Mouse (Mus musculus) adrenal gland, postnatal 36 days (tissue): Measurements from ENCODE around the gene Myo3b. TPM values are rescaled to one million over a fixed set of nuclear protein-coding genes. Genes with fewer than 3 reads are reported as not detected.

ENCODE experiments used
- DNase-seq, 2 experiments: peaks; one replicate each; pipeline ENCODE4 v3.0.0; 2021; ENCODE audit warnings: mixed read lengths in 1 of 2
- total RNA-seq, 2 experiments: library from RNA; stranded (reverse); gene quantifications; 2 replicates each; pipeline ENCODE4 v1.2.3; 2021

The Myo3b gene
- total RNA-seq, 2 experiments from 2014 or later, result not detected

GRCm38 (mm10) chr2:70352435-70353165, 313.7 kb downstream of the Myo3b start:
- DNase-seq, result no peak

- no peak for DNase-seq
These were observed 315.1 kb downstream of the Myo3b start for GRCm38 (mm10) chr2:70354056-70354455.

DNA sequence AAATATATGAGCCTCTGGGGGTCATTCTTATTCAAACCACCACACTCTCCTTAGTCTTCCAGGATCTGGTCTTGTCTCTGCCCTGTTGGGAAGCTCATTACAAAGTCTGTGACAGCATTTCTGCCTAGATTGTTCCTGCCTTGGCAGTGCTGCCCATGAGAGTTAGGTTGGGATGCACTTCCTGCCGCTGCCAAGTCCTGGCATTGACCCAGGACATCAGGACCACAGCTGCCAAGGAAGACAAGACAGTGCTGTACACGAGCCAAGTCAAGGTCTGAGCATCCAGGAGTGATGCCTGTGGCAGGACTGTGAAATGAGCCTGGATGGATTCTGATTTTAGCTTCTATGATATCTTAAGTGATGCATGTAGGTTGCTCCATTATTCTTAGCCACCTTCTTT, 316.1 kb downstream of the Myo3b start:
- DNase-seq, result no peak

GRCm38 (mm10) chr2:70369421-70369820, 330.5 kb downstream of the Myo3b start:
- no peak for DNase-seq

GRCm38 (mm10) chr2:70379341-70379740, 340.4 kb downstream of the Myo3b start:
- DNase-seq, result no peak

DNA sequence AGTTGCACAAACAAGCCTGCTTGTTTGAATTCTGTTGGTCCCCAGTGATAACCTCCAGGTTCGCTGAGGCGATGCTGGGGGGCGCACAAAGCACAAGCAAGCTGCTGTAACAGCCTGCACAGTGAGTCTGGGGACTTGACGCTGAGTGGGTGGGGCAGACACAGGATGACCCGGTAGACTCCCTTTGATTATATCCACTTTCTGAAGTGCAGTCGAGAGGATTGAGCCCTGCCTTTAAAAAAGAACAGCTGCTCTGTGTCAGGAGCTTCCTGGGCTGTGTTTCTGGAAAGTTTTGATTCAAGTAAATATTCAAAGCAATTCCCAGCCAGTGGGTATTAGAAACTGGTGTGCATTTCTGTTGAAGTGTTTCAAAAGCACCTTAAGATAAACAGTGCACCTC, 341.0 kb downstream of the Myo3b start:
- no peak for DNase-seq

DNA sequence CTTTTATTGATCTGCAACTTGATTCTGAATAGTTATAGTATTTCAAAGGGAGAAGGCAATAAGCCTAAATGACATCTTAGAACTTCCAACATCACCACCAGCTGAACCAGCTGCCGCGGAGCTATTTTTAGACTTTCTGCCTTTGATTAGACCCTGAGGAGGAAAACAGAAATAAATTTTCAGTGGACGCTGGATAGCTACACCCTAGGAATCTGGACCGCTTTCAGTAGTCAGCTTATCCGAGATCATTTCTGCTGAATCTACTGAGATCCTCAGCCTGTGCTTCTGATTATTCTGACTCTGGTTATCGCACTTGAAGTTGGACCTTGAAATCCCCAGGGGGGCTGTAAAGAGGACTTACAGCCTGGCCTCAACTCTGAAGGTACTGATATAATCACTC, 349.7 kb downstream of the Myo3b start:
- DNase-seq, result no peak

GRCm38 (mm10) chr2:70389162-70389561, 350.2 kb downstream of the Myo3b start:
- DNase-seq, result no peak

- DNase-seq, result no peak
These were observed 358.9 kb downstream of the Myo3b start for GRCm38 (mm10) chr2:70397734-70398276.

GRCm38 (mm10) chr2:70399441-70400115, 360.7 kb downstream of the Myo3b start:
- no peak for DNase-seq

DNA sequence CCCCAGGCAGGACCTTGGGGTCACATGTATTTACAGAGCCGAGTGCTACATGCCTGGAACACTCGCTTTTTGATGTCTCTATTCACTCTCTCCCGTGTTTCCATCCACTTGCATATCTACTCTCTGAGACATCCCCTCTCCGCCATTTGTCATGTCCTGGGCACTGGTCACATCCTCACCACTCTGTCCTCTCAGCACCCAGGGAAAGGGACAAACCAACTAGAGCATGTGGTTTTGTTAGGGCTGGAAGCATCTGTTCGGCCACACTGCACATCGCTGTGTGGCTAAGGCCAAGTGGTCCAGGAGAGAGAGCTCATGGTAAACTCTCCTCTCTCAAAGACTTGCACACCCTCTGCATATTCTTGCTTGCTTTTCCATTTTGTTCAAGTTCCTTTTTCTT, 361.4 kb downstream of the Myo3b start:
- DNase-seq, result no peak

- DNase-seq, result no peak
These were observed 365.4 kb downstream of the Myo3b start for GRCm38 (mm10) chr2:70404301-70404700.

DNA sequence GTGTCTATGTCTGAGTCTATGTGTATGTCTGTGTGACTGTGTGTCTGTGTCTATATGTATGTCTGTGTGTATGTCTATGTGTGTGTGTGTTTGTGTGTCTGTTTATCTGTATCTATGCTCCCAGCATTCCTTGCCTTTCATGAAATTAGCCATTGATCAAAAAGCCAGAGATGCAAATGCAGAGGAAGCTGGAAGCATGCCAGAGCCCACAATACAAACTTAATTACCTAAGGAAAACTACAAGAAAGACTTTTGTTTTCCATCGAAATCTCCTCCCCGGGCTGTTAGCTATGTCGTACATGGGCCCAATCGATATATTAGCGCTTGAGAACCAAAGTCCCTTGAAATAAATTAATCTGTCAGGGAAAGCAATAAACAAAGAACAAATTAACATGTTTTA, 367.9 kb downstream of the Myo3b start:
- DNase-seq, result no peak

GRCm38 (mm10) chr2:70407729-70408128, 368.8 kb downstream of the Myo3b start:
- DNase-seq, result peak; percentile 19 to 46

GRCm38 (mm10) chr2:70410298-70410885, 371.5 kb downstream of the Myo3b start:
- DNase-seq, result no peak

DNA sequence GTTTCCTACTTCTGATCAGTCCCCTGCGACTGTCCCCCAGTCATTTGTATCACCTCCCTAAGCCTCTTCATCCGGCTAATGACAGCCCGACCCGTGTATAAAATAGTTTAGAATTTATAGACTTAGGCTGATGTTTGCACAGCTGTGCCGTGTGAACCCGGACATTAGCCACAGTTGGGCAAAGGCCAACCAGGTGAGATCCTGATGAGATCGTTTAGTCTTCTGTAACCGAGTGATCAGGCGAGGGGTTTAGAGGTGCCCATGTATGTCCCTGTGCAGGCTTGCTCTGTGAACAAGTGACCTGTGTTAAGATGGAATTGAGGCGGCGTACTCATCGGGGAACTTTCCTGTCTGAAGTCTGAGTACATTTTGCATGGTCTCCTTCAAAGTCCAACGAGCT, 373.4 kb downstream of the Myo3b start:
- no peak for DNase-seq

- DNase-seq, result no peak
These were observed 375.5 kb downstream of the Myo3b start for GRCm38 (mm10) chr2:70414386-70414785.

DNA sequence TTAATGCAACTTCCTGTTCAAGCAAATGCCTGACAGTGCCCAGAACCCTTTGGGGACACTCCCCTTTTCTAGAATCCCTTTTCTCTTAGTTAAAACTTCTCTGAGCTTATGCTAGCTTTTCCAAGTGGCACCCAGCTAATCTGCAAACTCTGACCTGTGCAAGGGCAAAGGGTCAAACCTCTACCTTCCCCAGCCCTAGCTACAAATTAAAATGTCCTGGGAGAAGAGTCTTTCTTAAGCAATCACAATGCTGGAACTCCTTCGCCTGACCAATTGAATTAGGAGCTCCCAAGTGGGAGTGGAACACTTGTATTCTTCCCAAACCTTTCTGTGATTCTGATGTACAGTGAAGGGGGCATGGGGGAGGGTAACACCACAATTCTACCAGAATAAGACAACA, 376.6 kb downstream of the Myo3b start:
- DNase-seq, result no peak

DNA sequence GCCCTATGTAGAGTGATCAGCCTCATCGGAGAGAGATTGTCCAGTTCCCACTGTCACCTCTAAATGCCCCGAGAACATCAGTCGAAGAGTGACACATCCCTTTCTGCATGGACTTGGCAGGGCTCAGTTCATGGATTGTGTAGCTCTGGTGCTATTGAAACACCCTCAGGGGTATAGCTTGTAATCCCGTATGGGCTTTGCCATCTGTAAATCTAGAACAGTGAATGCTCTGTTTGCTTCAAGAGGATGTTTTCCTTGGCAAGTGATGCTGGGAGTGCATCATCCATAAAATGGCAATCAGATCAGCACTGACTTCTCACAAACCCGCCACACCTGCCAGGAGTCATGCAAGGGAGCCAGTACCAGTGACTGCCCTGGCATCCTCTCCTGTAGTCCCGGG, 380.4 kb downstream of the Myo3b start:
- DNase-seq, result no peak

DNA sequence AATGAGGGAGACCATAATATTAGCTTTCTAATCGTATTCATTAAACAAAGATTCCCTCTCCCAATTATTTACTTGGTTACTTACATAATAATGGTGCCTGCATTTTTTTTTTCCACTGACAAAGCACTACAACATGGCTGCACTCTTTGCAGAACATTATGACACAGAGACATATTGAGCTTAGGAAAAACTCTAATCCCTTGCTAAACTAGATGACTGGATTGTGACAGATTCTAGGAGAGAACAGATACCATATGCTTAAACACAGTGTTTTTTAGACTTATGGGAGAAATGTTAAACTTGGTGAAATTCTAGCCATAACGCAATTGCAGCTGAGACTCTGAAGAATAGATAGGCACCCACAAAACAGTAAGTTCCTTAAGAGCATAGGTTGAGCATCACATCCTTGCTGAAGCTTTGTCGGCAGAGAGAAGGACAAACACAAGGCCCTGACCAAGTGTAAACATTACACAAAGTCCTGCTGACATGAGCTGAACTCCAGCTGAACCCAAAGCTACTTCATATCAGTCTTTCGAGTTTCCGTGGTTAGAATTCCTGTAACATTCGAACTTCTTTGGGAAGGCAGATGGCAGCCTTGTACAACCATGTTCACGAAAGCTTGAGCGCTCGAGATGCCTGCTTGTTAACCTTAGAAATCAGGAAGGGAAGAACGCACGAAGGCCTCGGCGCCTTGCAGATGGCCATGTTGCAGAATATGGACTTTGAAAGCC, 382.4 kb downstream of the Myo3b start:
- no peak for DNase-seq

DNA sequence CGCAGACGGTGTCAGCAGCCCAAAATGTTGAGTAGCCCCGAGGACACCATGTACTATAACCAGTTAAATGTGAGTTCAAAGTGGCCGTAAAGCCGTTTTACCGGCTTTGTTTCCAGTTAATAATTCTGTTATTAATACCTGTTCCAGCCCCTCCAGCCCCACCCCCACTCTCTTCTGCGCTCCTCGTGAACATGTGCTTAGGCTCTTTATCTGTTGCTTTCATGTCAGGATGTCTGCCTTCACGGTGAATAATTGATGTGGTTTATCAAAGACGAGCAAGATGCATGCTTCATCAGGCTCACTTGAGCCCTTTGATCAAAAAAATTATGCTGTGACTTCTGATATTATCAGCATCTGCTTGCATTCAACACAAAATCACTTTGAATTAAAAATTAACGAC, 386.7 kb downstream of the Myo3b start:
- peak in 1 of 2 experiments; percentile 26 for DNase-seq

DNA sequence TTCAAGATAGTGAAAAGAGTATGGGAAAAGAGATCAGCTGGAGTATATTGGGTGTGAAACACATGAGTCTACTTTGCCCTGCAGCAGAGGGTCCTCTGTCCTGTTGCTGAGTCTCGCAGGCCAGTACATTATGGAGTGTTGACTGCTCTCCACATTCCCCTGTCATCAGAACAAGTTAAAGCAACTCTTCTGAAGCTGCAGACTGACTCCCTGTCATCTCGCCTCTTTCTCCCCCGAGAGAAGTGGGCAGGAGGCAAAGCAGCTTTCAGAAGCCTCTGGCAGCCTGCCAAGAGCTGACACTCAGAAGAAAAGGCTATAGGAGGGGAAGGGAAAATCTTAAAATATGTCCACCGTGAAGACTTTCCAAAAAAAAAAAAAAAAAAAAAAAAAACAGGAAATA, 404.1 kb downstream of the Myo3b start:
- DNase-seq, result peak in 1 of 2 experiments; percentile 30

GRCm38 (mm10) chr2:70444141-70444540, 405.2 kb downstream of the Myo3b start:
- no peak for DNase-seq
